Mouse (Mus musculus) left cerebral cortex, adult 8-10 months (tissue): ENCODE measurements around the gene Olfr653. TPM values are rescaled to one million over a fixed set of nuclear protein-coding genes. Genes with fewer than 3 reads are reported as not detected.

Experiments used
- DNase-seq, 2 experiments: peaks; one replicate each; pipeline ENCODE4 v3.0.0; 2022; ENCODE audit warnings: low spot score in 2 of 2
- total RNA-seq, 4 experiments: library from RNA; stranded (reverse); gene quantifications; 2 replicates each; pipeline ENCODE4 v1.2.4; 2022

The Olfr653 gene
- not detected for total RNA-seq

DNA sequence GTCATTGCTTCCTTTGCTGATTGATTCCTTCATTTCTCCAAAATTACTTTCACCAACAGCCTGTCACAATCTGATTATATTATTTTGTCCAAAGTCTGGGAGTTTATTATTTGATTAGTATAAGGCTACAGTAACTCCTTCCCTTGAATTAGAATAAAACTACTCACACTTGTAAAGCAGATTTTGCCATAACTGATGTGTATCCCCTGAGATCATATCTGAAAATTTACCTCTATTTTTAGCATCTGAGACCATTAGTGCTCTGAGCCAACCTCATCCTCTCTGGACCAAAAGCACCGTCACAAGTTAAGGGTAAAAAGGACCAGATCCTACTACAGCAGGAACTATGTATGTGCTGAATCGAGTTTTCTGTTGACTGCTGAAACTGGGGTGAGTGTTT is at the start of gene Olfr653:
Olfr653 (plus strand) TSS at position 301 of the 400 bp plus-strand sequence.
- DNase-seq, result no peak

- DNase-seq, result no peak
These were observed 27.3 kb upstream of the Olfr653 start, which contains the start of gene Olfr651 for GRCm38 (mm10) chr7:104549833-104550232. Gene Olfr651, plus strand, starts transcription at chr7:104550133.

DNA sequence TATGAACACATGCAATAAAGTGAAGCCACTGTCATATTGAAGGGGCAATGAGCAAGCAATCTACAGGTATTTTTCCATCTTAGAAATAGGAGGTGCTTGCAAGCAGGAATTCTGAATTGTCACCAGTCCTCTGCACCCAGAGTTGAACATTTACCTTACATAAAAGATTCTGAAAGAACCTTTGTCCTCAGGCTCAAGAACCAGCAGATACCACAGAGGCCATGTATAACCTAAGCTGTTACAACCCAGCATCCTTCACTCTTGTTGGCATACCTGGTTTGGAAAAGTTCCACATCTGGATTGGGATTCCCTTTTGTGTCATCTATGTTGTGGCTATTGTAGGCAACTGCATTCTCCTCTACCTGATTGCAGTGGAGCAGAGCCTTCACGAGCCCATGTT is 24.4 kb upstream of the Olfr653 start:
- DNase-seq, result no peak

- no peak for DNase-seq
These were observed 16.5 kb upstream of the Olfr653 start, which contains the start of gene Olfr652 for GRCm38 (mm10) chr7:104560601-104561000. Gene Olfr652, plus strand, starts transcription at chr7:104560901.

DNA sequence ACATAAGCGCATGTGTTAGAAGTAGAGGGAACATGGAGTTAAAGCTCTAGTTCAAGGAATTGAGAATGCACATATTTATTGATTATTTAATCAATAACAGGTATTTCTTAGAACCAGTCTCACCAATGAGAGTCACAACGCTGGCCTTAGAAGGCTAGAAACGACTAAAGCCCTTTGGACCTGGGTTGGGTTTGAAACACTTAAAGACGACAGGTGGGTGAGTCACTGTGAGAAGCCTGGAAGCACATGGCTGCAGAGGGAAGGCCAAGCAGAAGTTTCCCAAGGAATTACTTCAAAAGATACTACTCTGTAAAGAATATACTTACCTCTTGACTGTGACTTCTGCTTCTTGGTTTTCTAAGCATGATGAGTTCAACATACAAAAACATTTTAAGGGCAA is 3.7 kb downstream of the Olfr653 start:
- DNase-seq, result no peak

DNA sequence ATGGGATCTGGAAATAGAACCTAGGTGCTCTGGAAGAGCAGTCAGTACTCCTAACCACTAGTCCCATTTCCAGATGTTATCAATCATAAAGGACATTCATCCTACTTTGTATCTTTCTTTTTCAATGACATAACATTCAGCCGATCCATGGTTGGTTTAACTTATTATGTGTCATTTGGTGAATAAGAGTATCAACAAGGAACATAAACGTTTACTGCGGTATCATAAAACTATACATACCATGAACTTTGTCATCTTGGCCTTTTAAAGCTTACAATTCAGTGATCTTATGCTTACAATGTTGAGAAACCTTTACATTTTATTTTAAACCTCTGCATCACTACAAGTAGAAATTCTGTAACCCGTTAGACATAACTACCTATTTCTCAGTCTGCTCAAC is 4.3 kb downstream of the Olfr653 start:
- DNase-seq, result no peak

DNA sequence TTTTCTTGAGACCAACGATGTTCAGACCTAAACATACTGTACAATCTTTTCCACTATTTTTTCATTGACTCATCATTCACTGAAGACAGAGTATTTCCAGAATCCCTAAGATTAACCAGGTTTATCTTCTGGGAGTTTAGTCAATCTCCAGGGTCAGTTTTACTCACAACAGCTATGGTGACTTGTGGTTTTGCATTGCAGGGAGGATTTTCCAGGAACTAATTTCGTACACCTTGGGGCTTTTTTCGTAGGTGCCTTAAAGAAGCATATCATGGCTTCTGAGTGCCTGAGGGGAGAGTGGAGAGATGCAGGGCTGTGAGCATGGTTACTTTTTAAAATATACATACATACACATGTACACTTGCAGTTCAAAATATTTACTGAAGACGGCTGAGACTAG is 9.6 kb downstream of the Olfr653 start, which contains the start of gene Olfr654:
Olfr654 (plus strand) TSS at position 301 of the 400 bp plus-strand sequence.
- no peak for DNase-seq

- DNase-seq, result no peak
These were observed 11.2 kb downstream of the Olfr653 start for GRCm38 (mm10) chr7:104588274-104588673.

- DNase-seq, result no peak
These were observed 24.6 kb downstream of the Olfr653 start, which contains the start of gene Olfr655 for GRCm38 (mm10) chr7:104601679-104602078. Gene Olfr655, minus strand, starts transcription at chr7:104601779.

- no peak for DNase-seq
These were observed 26.1 kb downstream of the Olfr653 start for GRCm38 (mm10) chr7:104603173-104603572.

DNA sequence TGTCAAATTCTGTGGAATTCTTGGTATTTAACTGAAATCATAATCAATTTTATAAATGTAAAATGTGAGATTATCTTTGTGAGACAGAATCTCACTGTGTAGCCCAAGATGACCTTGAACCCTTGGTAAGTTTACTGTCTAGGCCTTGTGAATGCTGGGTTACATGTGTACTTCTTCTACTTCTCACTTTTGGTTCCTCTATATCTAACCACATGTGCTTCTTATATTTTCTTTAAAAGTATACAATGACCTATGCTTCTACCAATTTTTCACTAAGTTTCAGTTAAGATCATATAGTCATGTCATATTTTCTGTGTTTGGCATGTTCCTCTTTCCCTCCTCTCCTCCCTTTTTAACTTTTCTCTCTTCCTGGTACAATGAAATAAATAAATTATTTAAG is 27.6 kb downstream of the Olfr653 start:
- no peak for DNase-seq

- no peak for DNase-seq
These were observed 36.5 kb downstream of the Olfr653 start, which contains the start of gene Olfr656 for GRCm38 (mm10) chr7:104613655-104614054. Gene Olfr656, plus strand, starts transcription at chr7:104613955.

- DNase-seq, result no peak
These were observed 47.4 kb downstream of the Olfr653 start, which contains the start of gene Olfr657 for GRCm38 (mm10) chr7:104624494-104624893. Gene Olfr657, plus strand, starts transcription at chr7:104624794.

Other genes starting within 250 kb of the Olfr653 start
- under 1 TPM in 2 of 4 experiments, not detected in 2; 0.35 to 0.57 TPM for gene Trim34b, start 247.8 kb upstream of the Olfr653 start, total RNA-seq
- gene Trim12c, start 224.0 kb upstream of the Olfr653 start, total RNA-seq, result 1 to 10 TPM; 1.2 to 2.3 (median 1.7) TPM
- under 1 TPM in 3 of 4 experiments, not detected in 1; 0.11 to 0.26 (median 0.18) TPM for gene Trim30b, start 207.4 kb upstream of the Olfr653 start, total RNA-seq
- not detected for gene Trim30c, start 176.5 kb upstream of the Olfr653 start, total RNA-seq
- gene Trim30a, start 112.1 kb upstream of the Olfr653 start, total RNA-seq, result 1 to 10 TPM in 3 of 4 experiments, under 1 TPM in 1; 0.76 to 3.3 (median 2.4) TPM
- gene Trim30d, start 69.5 kb upstream of the Olfr653 start, total RNA-seq, result 1 to 10 TPM in 2 of 4 experiments, under 1 TPM in 2; 0.15 to 2.5 (median 0.92) TPM
- not detected for gene Olfr651, start 27.2 kb upstream of the Olfr653 start, total RNA-seq
- gene Olfr652, start 16.4 kb upstream of the Olfr653 start, total RNA-seq, result not detected
- not detected for gene Olfr654, start 9.7 kb downstream of the Olfr653 start, total RNA-seq
- not detected for gene Olfr655, start 24.5 kb downstream of the Olfr653 start, total RNA-seq
- not detected for gene Olfr656, start 36.6 kb downstream of the Olfr653 start, total RNA-seq
- not detected for gene Olfr657, start 47.5 kb downstream of the Olfr653 start, total RNA-seq
- not detected for gene Olfr658, start 70.0 kb downstream of the Olfr653 start, total RNA-seq
- gene Olfr659, start 89.4 kb downstream of the Olfr653 start, total RNA-seq, result not detected
- not detected for gene Olfr661, start 109.2 kb downstream of the Olfr653 start, total RNA-seq
- not detected for gene Usp17le, start 200.2 kb downstream of the Olfr653 start, total RNA-seq